Mouse (Mus musculus): ENCODE measurements at regions not wholly inside any gene's neighbourhood (a gene's known extent, or its start where the extent isn't known, plus 50 kb on each side); places are given as distances from the start of the nearest gene placed in this dataset.

DNA sequence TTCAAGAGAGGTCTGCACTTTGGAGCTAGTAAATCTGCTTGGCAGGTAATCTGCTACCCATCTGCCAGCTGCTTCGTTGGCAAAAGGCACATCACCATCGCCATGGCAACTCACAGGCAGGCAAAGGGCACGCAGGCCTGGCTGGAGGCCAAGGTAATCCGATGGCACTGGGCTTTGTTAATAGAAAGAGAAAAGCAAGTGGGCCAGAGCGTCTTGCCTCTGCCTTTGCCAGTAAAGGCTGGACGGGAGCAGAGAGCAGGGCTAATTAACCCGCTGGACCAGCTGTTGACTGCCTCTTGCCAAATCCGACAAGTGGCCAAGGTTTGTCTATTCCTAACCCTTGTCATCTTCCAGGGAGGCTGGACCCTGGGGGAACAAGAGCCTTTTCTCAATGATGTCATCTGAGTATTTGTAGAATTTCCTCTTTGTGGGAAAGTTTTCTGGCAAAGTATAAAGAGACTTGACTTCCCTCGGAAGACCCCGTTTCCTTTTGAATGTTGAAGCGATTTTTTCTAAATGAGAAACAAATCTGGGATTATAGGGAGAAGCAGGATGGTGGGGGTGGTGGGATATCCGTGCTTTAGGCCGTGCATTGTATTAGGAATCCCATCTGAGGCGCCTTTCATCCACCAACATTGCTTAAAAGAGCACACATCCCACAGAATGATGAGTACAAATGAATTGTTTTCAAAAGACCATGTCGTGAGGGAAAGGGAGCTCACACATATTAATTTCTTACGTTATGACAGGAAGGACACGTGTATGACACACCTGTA, 941.7 kb downstream of the Gsdmc2 start:
- DNase-seq (ENCODE audit: extremely low read depth) = no peak
- Histone ChIP-seq H3K9ac (ENCODE audit: insufficient read depth, low read depth) (no peak overlapping the region), H3K4me2 (ENCODE audit: insufficient read depth, low read depth, poor library complexity, severe bottlenecking) (no peak overlapping the region), H3K4me1 (ENCODE audit: control insufficient read depth in 1 of 2, insufficient read depth in 2 of 2) (no peaks in the 10 kb centered on the region), H3K27me3 (replicated peaks) (no peaks in the 10 kb centered on the region), H3K9me3 (replicated peaks; ENCODE audit: low read length) (no peaks in the 10 kb centered on the region), H3K4me3 (replicated peaks in 1 of 3; ENCODE audit: low read depth in 2 of 3, low read length in 2 of 3, poor library complexity in 1 of 3) (no peak overlapping the region), H3K79me2 (replicated peaks; ENCODE audit: control insufficient read depth, extremely low read depth, insufficient read depth, poor library complexity, severe bottlenecking) (no peaks in the 10 kb centered on the region), H3K36me3 (replicated peaks in 1 of 2; ENCODE audit: control insufficient read depth in 1 of 2, insufficient read depth in 1 of 2, low read length in 1 of 2) (no peaks in the 10 kb centered on the region), H3K27ac (ENCODE audit: insufficient read depth, low read depth) (no peak overlapping the region)
- no peak for TF ChIP-seq TCF12 (IDR thresholded peaks at IDR 0.05; ENCODE audit: low read depth, low read length)
- TF ChIP-seq IRF4 (IDR thresholded peaks at IDR 0.05; ENCODE audit: low read depth, low read length) = no peak
- TF ChIP-seq E2F4 (IDR thresholded peaks at IDR 0.05; ENCODE audit: insufficient replicate concordance, low read depth, low read length) = no peak
- TF ChIP-seq GABPA (IDR thresholded peaks at IDR 0.05; ENCODE audit: insufficient replicate concordance, low read depth, low read length) = no peak
- no peak for TF ChIP-seq MEF2A (IDR thresholded peaks at IDR 0.05; ENCODE audit: borderline replicate concordance, low read depth, low read length)
- no peak for TF ChIP-seq JUND (conservative IDR thresholded peaks at IDR 0.05; ENCODE audit: low read depth, low read length)
- TF ChIP-seq POLR2A (IDR thresholded peaks at IDR 0.05; ENCODE audit: low read depth, low read length) = no peak
- no peak for TF ChIP-seq EP300 (IDR thresholded peaks at IDR 0.05; ENCODE audit: low read length)
- TF ChIP-seq ELF1 (IDR thresholded peaks at IDR 0.05; ENCODE audit: low read depth, low read length) = no peak
- no peak for TF ChIP-seq POLR2AphosphoS2 (IDR thresholded peaks at IDR 0.05; ENCODE audit: low read depth, low read length)
- TF ChIP-seq RCOR1 (conservative IDR thresholded peaks at IDR 0.05; ENCODE audit: low read depth, low read length) = no peak
- TF ChIP-seq CHD2 (IDR thresholded peaks at IDR 0.05; ENCODE audit: low read length) = no peak
- in situ Hi-C loops (cut with MboI; ENCODE audit: low pct_ligation_motif_present, low pct_unique_long_range_greater_than_20kb, low sequenced_read_pairs) (no loop called here), dilution Hi-C loops (cut with MboI; ENCODE audit: extremely low pct_ligation_motif_present, extremely low pct_unique_long_range_greater_than_20kb, low sequenced_read_pairs) (no loop called here)

DNA sequence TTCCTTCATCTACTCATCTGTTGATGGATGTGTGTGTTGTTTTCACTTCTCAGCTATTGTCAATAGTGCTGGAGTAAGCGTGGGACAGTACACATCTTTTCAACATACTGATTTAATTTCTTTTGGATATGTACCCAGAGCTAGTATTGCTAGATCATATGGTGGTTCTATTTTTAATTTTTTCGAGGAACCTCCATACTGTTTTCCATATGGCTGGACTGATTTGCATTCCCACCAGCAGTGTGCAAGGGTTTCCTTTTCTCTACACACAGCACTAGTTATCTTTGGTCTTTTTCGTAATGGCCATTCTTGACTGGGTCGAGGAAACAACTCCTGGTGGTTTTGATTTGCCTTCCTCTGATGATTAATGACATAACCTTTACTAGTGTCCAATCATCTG, 943.0 kb downstream of the Gsdmc2 start:
- no peak overlapping the region for H3K27ac ChIP-seq (ENCODE audit: insufficient read depth, low read depth)
- H3K4me3 ChIP-seq (replicated peaks in 1 of 3; ENCODE audit: low read depth in 2 of 3, low read length in 2 of 3, poor library complexity in 1 of 3) = no peak overlapping the region
- H3K9ac ChIP-seq (ENCODE audit: insufficient read depth, low read depth) = no peak overlapping the region
- H3K9me3 ChIP-seq (replicated peaks; ENCODE audit: low read length) = no peaks in the 10 kb centered on the region
- no peak for TF ChIP-seq JUND (conservative IDR thresholded peaks at IDR 0.05; ENCODE audit: low read depth, low read length)
- TF ChIP-seq ZNF384 (IDR thresholded peaks at IDR 0.05; ENCODE audit: low read depth, low read length) = no peak
- TF ChIP-seq MXI1 (IDR thresholded peaks at IDR 0.05; ENCODE audit: low read depth, low read length) = no peak
- TF ChIP-seq CTCF (conservative IDR thresholded peaks at IDR 0.05 in 1 of 2, IDR thresholded peaks at IDR 0.05 in 1 of 2; ENCODE audit: low read depth in 2 of 2, low read length in 2 of 2) = no peak
- TF ChIP-seq POLR2AphosphoS2 (IDR thresholded peaks at IDR 0.05; ENCODE audit: low read depth, low read length) = no peak
- H3K79me2 ChIP-seq (replicated peaks; ENCODE audit: control insufficient read depth, extremely low read depth, insufficient read depth, poor library complexity, severe bottlenecking) = no peaks in the 10 kb centered on the region
- no peaks in the 10 kb centered on the region for H3K36me3 ChIP-seq (replicated peaks in 1 of 2; ENCODE audit: control insufficient read depth in 1 of 2, insufficient read depth in 1 of 2, low read length in 1 of 2)
- no peaks in the 10 kb centered on the region for H3K4me1 ChIP-seq (ENCODE audit: control insufficient read depth in 1 of 2, insufficient read depth in 2 of 2)
- dilution Hi-C loops (cut with MboI; ENCODE audit: extremely low pct_ligation_motif_present, extremely low pct_unique_long_range_greater_than_20kb, low sequenced_read_pairs) (no loop called here), in situ Hi-C loops (cut with MboI; ENCODE audit: low pct_ligation_motif_present, low pct_unique_long_range_greater_than_20kb, low sequenced_read_pairs) (no loop called here)
- no peak for DNase-seq (ENCODE audit: extremely low read depth)
- H3K27me3 ChIP-seq (replicated peaks) = no peaks in the 10 kb centered on the region
- H3K4me2 ChIP-seq (ENCODE audit: insufficient read depth, low read depth, poor library complexity, severe bottlenecking) = no peak overlapping the region
